Mouse (Mus musculus) ES-E14 (cell line): ENCODE data around the gene Pnrc2. TPM values are rescaled to one million over a fixed set of nuclear protein-coding genes. Genes with fewer than 3 reads are reported as not detected.

Experiments used
- DNase-seq: peaks from one replicate; pipeline ENCODE4 v3.0.0-alpha.2; 2013; ENCODE audit warnings: low read depth, low spot score
- H3K27ac ChIP-seq: 2 replicates; pipeline ENCODE4 v1.5.1; 2012; ENCODE audit warnings: low read depth, mild to moderate bottlenecking, low read length, moderate library complexity, mixed read lengths; ENCODE audit not compliant: poor library complexity, insufficient read depth, severe bottlenecking
- H3K36me3 ChIP-seq: 2 replicates; pipeline ENCODE4 v1.6.1; 2012; ENCODE audit warnings: mild to moderate bottlenecking, low read length, moderate library complexity, mixed read lengths; ENCODE audit not compliant: control insufficient read depth, poor library complexity, insufficient read depth, severe bottlenecking
- H3K4me1 ChIP-seq, 2 experiments: fragments of 150-350 bp in 1 of 2; sonication (generic) in 1 of 2; 2 replicates each; pipeline ENCODE4 v1.6.1; 2012; ENCODE audit warnings: low read length in 2 of 2, mild to moderate bottlenecking in 1 of 2, mixed read lengths in 1 of 2; ENCODE audit not compliant: control insufficient read depth in 2 of 2, insufficient read depth in 2 of 2, poor library complexity in 1 of 2
- H3K4me3 ChIP-seq, 2 experiments: fragments of 150-350 bp in 1 of 2; sonication (generic) in 1 of 2; 2 replicates each; pipeline ENCODE4 v1.5.1; 2012; ENCODE audit warnings: low read length in 2 of 2, low read depth in 1 of 2, mild to moderate bottlenecking in 1 of 2, mixed read lengths in 1 of 2; ENCODE audit not compliant: insufficient read depth in 1 of 2, poor library complexity in 1 of 2, severe bottlenecking in 1 of 2
- H3K9ac ChIP-seq: 2 replicates; pipeline ENCODE4 v1.6.1; 2012; ENCODE audit warnings: low read depth, mild to moderate bottlenecking, low read length, mixed read lengths; ENCODE audit not compliant: poor library complexity, insufficient read depth, severe bottlenecking
- H3K9me3 ChIP-seq: fragments of 150-350 bp; sonication (generic); 2 replicates; pipeline ENCODE4 v1.6.1; 2012; ENCODE audit warnings: low read depth, mild to moderate bottlenecking, low read length; ENCODE audit not compliant: control insufficient read depth, insufficient read depth
- CHD2 ChIP-seq: IDR thresholded peaks from 2 replicates; pipeline ENCODE4 v1.6.1; 2014; ENCODE audit warnings: mild to moderate bottlenecking, low read depth, low read length, inconsistent platforms
- HCFC1 ChIP-seq: IDR thresholded peaks from 2 replicates; pipeline ENCODE4 v1.6.1; 2012; ENCODE audit warnings: low read length, inconsistent platforms, borderline replicate concordance; ENCODE audit not compliant: insufficient read depth
- MAFK ChIP-seq: IDR thresholded peaks from 2 replicates; pipeline ENCODE4 v1.6.1; 2014; ENCODE audit warnings: mild to moderate bottlenecking, low read depth, low read length, inconsistent platforms; ENCODE audit not compliant: insufficient read depth
- ZC3H11A ChIP-seq: IDR thresholded peaks from 2 replicates; pipeline ENCODE4 v1.6.1; 2012; ENCODE audit warnings: low read depth, mild to moderate bottlenecking, inconsistent platforms, low read length, borderline replicate concordance
- ZNF384 ChIP-seq: IDR thresholded peaks from 2 replicates; pipeline ENCODE4 v1.6.1; 2012; ENCODE audit warnings: low read depth, low read length, inconsistent platforms
- in situ Hi-C, 2 experiments: fragments of 600-800 bp; cut with MboI; formaldehyde crosslinking; loops; one replicate each; pipeline ENCODE4 v1.15.1; 2025; ENCODE audit warnings: low sequenced_read_pairs in 2 of 2, inconsistent platforms in 1 of 2; ENCODE audit not compliant: unreplicated experiment in 2 of 2
- total RNA-seq: library from RNA; depleted of rRNA; stranded (reverse); fragments of 300-350 nt; gene quantifications from 2 replicates; pipeline ENCODE4 v1.2.3, GENCODE M21; 2012

Gene Pnrc2
- total RNA-seq, 1 experiment: 35.4 TPM

DNA sequence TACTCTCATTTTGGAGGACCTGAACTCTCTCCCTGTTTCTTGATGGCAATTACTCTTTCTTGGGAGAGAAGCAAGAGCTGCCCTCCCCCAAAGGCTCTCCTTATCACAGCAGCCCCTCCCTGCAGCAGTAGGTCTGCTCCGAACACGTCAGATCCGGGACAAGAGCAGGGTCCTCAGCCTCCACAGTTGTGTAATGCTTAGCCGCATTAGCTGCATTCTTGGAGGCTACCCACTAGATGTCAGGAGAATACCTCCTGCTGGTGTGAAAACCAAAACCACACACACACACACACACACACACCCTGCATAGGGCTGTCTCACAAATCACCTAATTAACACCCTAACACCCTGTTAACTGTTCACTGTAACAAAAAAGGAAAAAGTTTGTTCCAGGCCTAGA is 19.2 kb upstream of the Pnrc2 start:
- in situ Hi-C loops: no loop called here
- Histone ChIP-seq H3K9ac (no peak overlapping the region), H3K27ac (no peak overlapping the region), H3K36me3 (no peaks in the 10 kb centered on the region), H3K4me1 (peaks cover 0 to 7% of the 10 kb centered on the region in 2 experiments; a peak in 2 of 4 replicates), H3K9me3 (no peaks in the 10 kb centered on the region), H3K4me3 (no peak overlapping the region)
- no peak for TF ChIP-seq ZC3H11A
- no peak for DNase-seq

DNA sequence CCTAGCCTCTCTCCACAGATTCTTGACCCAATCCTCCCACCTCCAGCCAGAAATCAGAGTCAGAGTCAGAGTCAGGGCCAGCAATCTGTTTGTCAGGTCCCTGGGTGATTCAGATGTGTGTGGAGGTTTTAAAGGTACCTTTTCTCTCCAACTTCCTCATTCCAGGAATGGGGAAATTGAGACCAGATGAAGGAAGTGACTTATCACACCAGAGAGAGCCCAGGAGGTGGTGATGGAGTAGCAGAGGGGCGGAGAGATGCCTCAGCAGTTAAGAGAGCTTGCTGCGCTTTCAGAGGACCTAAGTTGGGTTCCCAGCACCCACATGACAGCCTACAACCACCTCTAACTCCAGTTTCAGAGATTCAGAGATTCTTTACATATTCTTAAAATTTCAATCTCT is 17.9 kb upstream of the Pnrc2 start:
- no peak overlapping the region for H3K4me3 ChIP-seq
- H3K9ac ChIP-seq: no peak overlapping the region
- DNase-seq: no peak
- H3K4me1 ChIP-seq: peaks cover 0 to 7% of the 10 kb centered on the region in 2 experiments; a peak in 2 of 4 replicates
- no peaks in the 10 kb centered on the region for H3K36me3 ChIP-seq
- in situ Hi-C loops: no loop called here
- no peaks in the 10 kb centered on the region for H3K9me3 ChIP-seq
- no peak overlapping the region for H3K27ac ChIP-seq
- no peak for TF ChIP-seq CHD2

DNA sequence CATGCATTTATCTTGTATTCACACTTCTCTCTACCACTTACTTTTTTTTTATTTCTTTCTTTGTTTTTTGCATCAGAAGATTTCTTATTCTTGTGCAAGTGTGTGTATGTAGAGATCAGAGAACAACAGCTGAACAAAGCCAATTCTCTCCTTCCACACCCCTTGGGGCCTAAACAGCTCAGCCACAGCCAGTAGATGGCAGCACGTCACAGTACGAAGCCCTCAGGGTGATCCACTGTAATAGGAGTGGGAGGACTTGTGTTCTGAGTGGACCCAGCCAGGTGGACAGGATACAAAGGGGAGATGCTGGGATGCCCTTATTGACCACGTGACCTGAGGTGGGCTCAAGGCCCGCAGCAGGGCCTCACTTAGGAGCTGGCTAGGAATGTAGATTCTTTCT is 16.2 kb upstream of the Pnrc2 start:
- Histone ChIP-seq H3K27ac (no peak overlapping the region), H3K9me3 (no peaks in the 10 kb centered on the region), H3K4me3 (no peak overlapping the region), H3K9ac (no peak overlapping the region), H3K36me3 (no peaks in the 10 kb centered on the region), H3K4me1 (peaks cover 0 to 10% of the 10 kb centered on the region in 2 experiments; a peak in 2 of 4 replicates)
- no peak for DNase-seq
- no peak for TF ChIP-seq MAFK
- peak; percentile 20; the same call in 1 of the 2 replicates for TF ChIP-seq ZC3H11A
- in situ Hi-C loops: no loop called here

DNA sequence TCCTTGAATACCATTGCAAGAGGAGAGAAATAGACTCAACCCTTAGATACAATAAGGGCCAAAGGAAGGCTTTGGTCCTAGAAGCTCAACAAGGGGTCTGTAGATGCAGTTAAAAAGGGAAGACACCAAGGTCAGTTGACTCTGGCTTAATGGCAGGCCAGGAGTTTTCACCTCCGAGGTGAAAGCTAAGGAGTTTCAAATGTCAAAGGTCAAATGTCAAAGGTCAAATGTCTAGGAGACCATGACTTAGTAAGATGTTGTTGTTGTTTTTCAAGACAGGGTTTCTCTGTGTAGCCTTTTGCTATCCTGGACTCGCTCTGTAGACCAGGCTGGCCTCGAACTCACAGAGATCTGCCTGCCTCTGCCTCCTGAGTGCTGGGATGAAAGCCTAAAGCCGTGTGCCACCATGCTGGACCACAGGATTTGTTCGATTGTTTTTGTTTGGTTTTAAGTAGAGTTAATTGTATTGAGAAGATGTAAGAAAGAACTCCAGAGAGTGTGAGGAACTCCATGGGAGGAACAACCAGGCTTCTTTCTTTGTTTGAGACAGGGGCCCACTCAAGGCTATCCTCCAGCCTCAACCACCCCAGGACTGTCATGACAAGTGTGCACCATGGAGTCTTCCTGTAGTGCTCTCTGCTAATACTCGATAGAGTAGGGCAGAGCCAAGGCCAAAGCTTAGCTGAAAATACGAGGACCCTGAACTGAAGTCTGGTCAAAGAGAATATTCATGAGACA is 15.7 kb upstream of the Pnrc2 start:
- DNase-seq: no peak
- Histone ChIP-seq H3K9me3 (no peaks in the 10 kb centered on the region), H3K36me3 (no peaks in the 10 kb centered on the region), H3K4me1 (peaks cover 0 to 11% of the 10 kb centered on the region in 2 experiments; a peak in 2 of 4 replicates), H3K4me3 (peak overlapping the region in 1 of 2 experiments; percentile 54; a peak in 1 of 4 replicates), H3K9ac (no peak overlapping the region), H3K27ac (no peak overlapping the region)
- TF ChIP-seq ZC3H11A (no peak), MAFK (no peak), HCFC1 (no peak), ZNF384 (no peak), CHD2 (no peak)
- in situ Hi-C loops: no loop called here

DNA sequence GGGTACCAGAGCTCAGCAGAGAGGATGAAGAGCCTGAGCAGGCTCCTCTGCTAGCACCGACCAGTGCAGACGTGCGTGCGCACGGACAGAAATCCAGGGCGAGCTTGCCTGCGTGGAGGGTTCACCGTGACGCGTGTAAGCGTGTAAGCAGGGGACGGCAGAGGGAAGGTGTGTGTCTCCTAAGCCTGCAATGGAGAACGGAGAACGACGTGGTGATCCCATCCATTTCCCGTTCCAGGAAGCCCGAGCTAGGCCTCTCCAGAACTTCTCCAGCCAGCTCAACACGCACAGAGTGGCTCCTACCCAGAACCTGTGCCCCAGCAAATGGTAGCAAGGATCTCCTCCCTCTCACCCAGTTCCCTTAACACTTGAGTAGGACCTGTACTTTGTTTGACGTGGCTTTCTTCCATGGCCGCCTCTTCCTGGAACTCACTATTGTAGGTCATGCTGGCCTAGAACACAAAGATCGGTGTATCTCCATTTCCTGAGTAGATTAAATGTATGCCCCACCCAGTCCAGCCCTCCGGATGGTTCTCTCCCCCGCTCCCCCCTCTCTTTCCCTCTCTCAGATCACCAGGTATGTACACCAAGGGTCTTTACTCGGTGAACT is 14.9 kb upstream of the Pnrc2 start:
- in situ Hi-C loops: no loop called here
- Histone ChIP-seq H3K9ac (peak overlapping the region; percentile 1; the same call in 1 of the 2 replicates), H3K4me1 (peaks cover 2 to 16% of the 10 kb centered on the region in 2 experiments; a peak in 3 of 4 replicates), H3K36me3 (no peaks in the 10 kb centered on the region), H3K27ac (no peak overlapping the region), H3K4me3 (peak overlapping the region; percentile 33 to 54; a peak in 3 of 4 replicates), H3K9me3 (no peaks in the 10 kb centered on the region)
- TF ChIP-seq CHD2 (no peak), ZNF384 (no peak), ZC3H11A (no peak), MAFK (no peak), HCFC1 (no peak)
- DNase-seq: no peak
